Mouse (Mus musculus) cerebellum, adult 2 months (tissue): ENCODE results near the gene Nxf1. TPM values are rescaled to one million over a fixed set of nuclear protein-coding genes. Genes with fewer than 3 reads are reported as not detected.

Experiments used
- DNase-seq, 2 experiments: peaks; one replicate each; pipeline ENCODE4 v3.0.0; 2021
- H3K27ac ChIP-seq: fragments of 200-500 bp; 2 replicates; pipeline ENCODE4 v1.5.1; 2012; ENCODE audit warnings: low read length, control low read depth, inconsistent platforms; ENCODE audit not compliant: insufficient read depth
- H3K27me3 ChIP-seq: fragments of 200-500 bp; 2 replicates; pipeline ENCODE4 v1.6.1; 2012; ENCODE audit warnings: inconsistent platforms, mild to moderate bottlenecking, low read length, moderate library complexity; ENCODE audit not compliant: control insufficient read depth, insufficient read depth
- H3K4me1 ChIP-seq: fragments of 200-500 bp; 2 replicates; pipeline ENCODE4 v1.6.1; 2011; ENCODE audit warnings: low read length; ENCODE audit not compliant: control insufficient read depth, insufficient read depth
- H3K4me3 ChIP-seq: fragments of 200-500 bp; replicated peaks from 2 replicates; pipeline ENCODE3; 2011; ENCODE audit warnings: mild to moderate bottlenecking, low read depth, low read length, control low read depth; ENCODE audit not compliant: insufficient read depth
- CTCF ChIP-seq: fragments of 200-500 bp; IDR thresholded peaks from 2 replicates; pipeline ENCODE4 v1.5.1; 2011; ENCODE audit warnings: low read depth, mild to moderate bottlenecking, control low read depth, low read length, moderate library complexity, borderline replicate concordance; ENCODE audit not compliant: insufficient read depth
- POLR2A ChIP-seq: fragments of 200-500 bp; IDR thresholded peaks from 2 replicates; pipeline ENCODE4 v1.6.1; 2011; ENCODE audit warnings: low read length, control low read depth, borderline replicate concordance; ENCODE audit not compliant: insufficient read depth
- WGBS: fragments of 180-500 bp; shearing (Covaris S2); methylation state at CpG from one replicate; pipeline ENCODE4 v1.1.7; 2018; 5-methylcytosine and 5-hydroxymethylcytosine counted together
- polyA plus RNA-seq: library from polyadenylated mRNA; depleted of rRNA; stranded (reverse); fragments of >200 nt; gene quantifications from 2 replicates; pipeline ENCODE4 v1.2.3, GENCODE M21; 2012

Gene Nxf1
- polyA plus RNA-seq, 1 experiment, result 134 TPM

DNA sequence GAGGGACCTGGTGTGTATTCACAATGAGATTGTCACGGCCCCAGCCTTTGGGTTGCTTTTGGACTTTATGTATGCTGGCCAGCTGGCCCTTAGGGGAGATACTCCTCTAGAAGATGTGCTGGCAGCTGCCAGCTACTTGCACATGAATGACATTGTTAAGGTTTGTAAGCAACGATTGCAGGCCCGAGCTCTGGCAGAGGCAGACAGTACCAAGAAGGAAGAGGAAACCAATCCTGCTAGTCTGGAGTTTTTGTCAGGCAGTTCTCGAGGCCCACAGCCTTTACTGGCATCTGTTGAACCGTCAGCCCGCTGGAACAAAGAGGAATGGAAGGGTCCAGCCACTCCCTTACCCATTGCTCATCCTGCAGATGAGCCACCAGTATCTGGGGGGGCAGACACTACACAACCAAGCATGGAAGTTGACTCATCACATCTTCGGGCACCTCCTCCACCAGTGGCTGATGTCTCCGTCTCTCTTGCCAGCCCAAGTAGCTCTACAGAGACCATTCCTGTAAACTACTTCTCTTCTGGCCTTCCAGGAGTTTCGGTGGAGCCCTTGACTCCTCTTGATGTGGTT lies 46.4 kb downstream of the Nxf1 start:
- WGBS, result 69% methylated on average over 9 of the region's 9 CpGs
- no peak for TF ChIP-seq POLR2A
- TF ChIP-seq CTCF, result no peak
- Histone ChIP-seq H3K4me3 (no peak overlapping the region), H3K27me3 (no peaks in the 10 kb centered on the region), H3K27ac (0 out of 2 replicates have a peak overlapping the region, but pooled peaks have one; percentile 6), H3K4me1 (no peaks in the 10 kb centered on the region; the same call in 1 of the 2 replicates)
- DNase-seq, result no peak

DNA sequence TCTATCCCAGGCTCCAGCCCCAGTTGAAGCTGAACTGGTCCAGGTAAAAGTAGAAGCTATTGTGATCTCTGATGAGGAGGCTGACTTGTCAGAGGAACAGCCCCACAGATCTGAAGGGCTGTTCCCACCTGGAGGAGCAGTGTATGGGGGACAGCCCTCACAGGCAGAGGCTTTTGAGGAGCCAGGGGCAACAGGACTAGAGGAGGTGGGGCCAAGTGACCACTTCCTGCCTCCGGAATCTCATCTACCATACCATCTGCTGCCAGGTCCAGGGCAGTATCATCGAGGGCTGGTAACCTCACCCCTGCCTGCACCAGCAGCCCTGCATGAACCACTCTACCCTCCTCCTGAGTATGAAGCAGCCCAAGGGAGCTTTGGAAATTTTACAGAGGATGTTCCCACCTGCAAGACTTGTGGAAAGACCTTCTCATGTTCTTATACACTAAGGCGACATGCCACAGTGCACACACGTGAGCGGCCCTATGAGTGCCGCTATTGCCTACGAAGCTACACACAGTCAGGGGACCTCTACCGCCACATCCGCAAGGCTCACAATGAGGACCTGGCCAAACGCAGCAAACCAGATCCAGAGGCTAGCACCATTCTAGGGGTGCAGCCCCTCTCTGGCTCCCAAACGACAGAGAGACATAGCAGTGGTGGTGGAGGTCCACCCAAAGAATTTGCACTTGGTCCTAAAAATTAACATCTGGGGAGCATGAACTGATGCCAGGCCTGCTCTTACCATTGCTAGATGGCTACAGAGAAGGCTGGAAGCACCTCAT lies 47.2 kb downstream of the Nxf1 start:
- no peak overlapping the region for H3K27ac ChIP-seq
- WGBS, result 87% methylated on average over 11 of the region's 11 CpGs

GRCm38 (mm10) chr19:8806810-8807209 lies 49.9 kb downstream of the Nxf1 start:
- H3K27me3 ChIP-seq, result no peaks in the 10 kb centered on the region
- H3K4me3 ChIP-seq, result no peak overlapping the region
- DNase-seq, result no peak
- no peak overlapping the region for H3K27ac ChIP-seq
- H3K4me1 ChIP-seq, result no peaks in the 10 kb centered on the region; the same call in 1 of the 2 replicates
- no peak for TF ChIP-seq POLR2A
- no peak for TF ChIP-seq CTCF
- WGBS, result 90% methylated on average over 5 of the region's 5 CpGs

More for the DNA sequence above, 47.2 kb downstream of the Nxf1 start:
- DNase-seq, result no peak
- TF ChIP-seq CTCF (no peak), POLR2A (no peak)
- Histone ChIP-seq H3K4me1 (no peaks in the 10 kb centered on the region; the same call in 1 of the 2 replicates), H3K27me3 (no peaks in the 10 kb centered on the region), H3K4me3 (no peak overlapping the region)

GRCm38 (mm10) chr19:8815812-8816211 lies 58.9 kb downstream of the Nxf1 start:
- TF ChIP-seq CTCF (no peak), POLR2A (no peak)
- no peaks in the 10 kb centered on the region for H3K27me3 ChIP-seq
- peak in 1 of 2 experiments; percentile 43 for DNase-seq
- H3K4me3 ChIP-seq, result peak overlapping the region; percentile 23
- peaks cover 7% of the 10 kb centered on the region; the same call in 1 of the 2 replicates for H3K4me1 ChIP-seq
- WGBS, result 36% methylated on average over 11 of the region's 11 CpGs
- no peak overlapping the region for H3K27ac ChIP-seq

- peaks cover 7% of the 10 kb centered on the region; the same call in 1 of the 2 replicates for H3K4me1 ChIP-seq
- H3K4me3 ChIP-seq, result no peak overlapping the region
- DNase-seq, result no peak
- H3K27ac ChIP-seq, result no peak overlapping the region
- H3K27me3 ChIP-seq, result no peaks in the 10 kb centered on the region
- 55% methylated on average over 3 of the region's 3 CpGs for WGBS
- TF ChIP-seq POLR2A (no peak), CTCF (no peak)
Observed at GRCm38 (mm10) chr19:8817001-8817400, 60.1 kb downstream of the Nxf1 start.

DNA sequence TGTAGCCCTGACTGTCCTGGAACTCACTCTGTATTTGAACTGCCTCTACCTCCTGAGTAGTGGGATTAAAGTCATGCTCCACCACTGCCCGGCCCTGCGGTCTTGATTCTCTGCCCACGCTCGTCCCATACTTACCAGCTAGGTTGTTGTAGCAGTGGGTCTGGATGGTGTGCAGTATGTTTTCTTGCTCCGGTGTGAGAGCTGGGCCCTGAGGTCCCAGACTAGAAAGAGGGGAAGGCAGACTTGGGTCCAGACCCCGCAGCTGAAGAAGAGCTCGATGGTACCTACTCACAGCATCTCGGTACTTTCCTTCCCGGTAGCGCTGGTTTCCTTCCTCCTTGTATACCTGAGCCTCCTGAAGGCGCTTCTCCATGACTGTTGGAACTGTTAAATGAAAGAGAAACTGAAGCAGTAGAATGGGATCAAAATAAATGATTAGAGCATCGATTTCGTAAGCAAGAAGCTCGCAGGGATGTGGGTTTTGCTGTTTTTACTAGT lies 61.5 kb downstream of the Nxf1 start:
- TF ChIP-seq POLR2A, result no peak
- TF ChIP-seq CTCF, result no peak
- 12% methylated on average over 14 of the region's 14 CpGs for WGBS
- Histone ChIP-seq H3K4me3 (peak overlapping the region; percentile 75), H3K27me3 (no peaks in the 10 kb centered on the region), H3K4me1 (peaks cover 7% of the 10 kb centered on the region; the same call in 1 of the 2 replicates), H3K27ac (0 out of 2 replicates have a peak overlapping the region, but pooled peaks have one; percentile 0)
- no peak for DNase-seq

GRCm38 (mm10) chr19:8818801-8819595 lies 62.1 kb downstream of the Nxf1 start, which contains the start of gene Ttc9c:
Gene Ttc9c (minus strand): TSS chr19:8819333.
- TF ChIP-seq POLR2A (peak; percentile 82; the same call in 1 of the 2 replicates), CTCF (no peak)
- Histone ChIP-seq H3K4me1 (peaks cover 7% of the 10 kb centered on the region; the same call in 1 of the 2 replicates), H3K27me3 (no peaks in the 10 kb centered on the region), H3K4me3 (peak within 1 kb of the TSS; percentile 86), H3K27ac (peak within 1 kb of the TSS; percentile 95)
- peak; percentile 95 to 99 for DNase-seq
- WGBS, result under 1% methylated on average over 33 of the region's 33 CpGs
